Mouse (Mus musculus) MEL (cell line): ENCODE measurements around the gene C330007P06Rik. TPM values are rescaled to one million over a fixed set of nuclear protein-coding genes. Genes with fewer than 3 reads are reported as not detected.

Experiments
- DNase-seq: peaks from one replicate; pipeline ENCODE4 v3.0.0; 2011; ENCODE audit warnings: low read depth, low spot score
- H3K27ac ChIP-seq: 2 replicates; pipeline ENCODE4 v1.5.1; 2012; ENCODE audit warnings: low read depth, mild to moderate bottlenecking, control low read depth, low read length, moderate library complexity; ENCODE audit not compliant: control insufficient read depth
- H3K27me3 ChIP-seq, 2 experiments: fragments of 150-350 bp in 1 of 2; sonication (generic) in 1 of 2; 2 replicates each; pipeline ENCODE4 v1.6.1; 2012; ENCODE audit warnings: low read length in 2 of 2, mild to moderate bottlenecking in 2 of 2, improper control_type of control experiment in 1 of 2, moderate library complexity in 1 of 2; ENCODE audit not compliant: insufficient read depth in 2 of 2, control insufficient read depth in 1 of 2
- H3K36me3 ChIP-seq, 2 experiments: 2 replicates each; pipeline ENCODE4 v1.6.1; 2012 to 2014; ENCODE audit warnings: low read length in 2 of 2, improper control_type of control experiment in 1 of 2, inconsistent platforms in 1 of 2, mild to moderate bottlenecking in 1 of 2; ENCODE audit not compliant: insufficient read depth in 2 of 2, control insufficient read depth in 1 of 2
- H3K4me1 ChIP-seq, 2 experiments: fragments of 150-350 bp in 1 of 2; sonication (generic) in 1 of 2; 2 replicates each; pipeline ENCODE4 v1.6.1; 2012; ENCODE audit warnings: low read length in 2 of 2, improper control_type of control experiment in 1 of 2, mild to moderate bottlenecking in 1 of 2; ENCODE audit not compliant: insufficient read depth in 2 of 2, control insufficient read depth in 1 of 2
- H3K4me3 ChIP-seq, 2 experiments: fragments of 150-350 bp in 1 of 2; sonication (generic) in 1 of 2; 2 replicates each; pipeline ENCODE4 v1.5.1; 2012; ENCODE audit warnings: low read depth in 2 of 2, low read length in 2 of 2, mild to moderate bottlenecking in 2 of 2, moderate library complexity in 2 of 2, control low read depth in 1 of 2, improper control_type of control experiment in 1 of 2; ENCODE audit not compliant: control insufficient read depth in 1 of 2, insufficient read depth in 1 of 2
- H3K79me2 ChIP-seq: 2 replicates; pipeline ENCODE4 v1.6.1; 2012; ENCODE audit warnings: mild to moderate bottlenecking, low read length, moderate library complexity; ENCODE audit not compliant: control insufficient read depth, poor library complexity, insufficient read depth
- H3K9ac ChIP-seq: 2 replicates; pipeline ENCODE4 v1.6.1; 2012; ENCODE audit warnings: low read depth, mild to moderate bottlenecking, control low read depth, low read length, moderate library complexity; ENCODE audit not compliant: control insufficient read depth, poor library complexity, severe bottlenecking
- H3K9me3 ChIP-seq: fragments of 150-350 bp; sonication (generic); replicated peaks from 2 replicates; pipeline ENCODE4 v1.6.1; 2012; ENCODE audit warnings: mild to moderate bottlenecking, low read length, improper control_type of control experiment, moderate library complexity; ENCODE audit not compliant: insufficient read depth
- BHLHE40 ChIP-seq: IDR thresholded peaks from 2 replicates; pipeline ENCODE4 v1.6.1; 2012; ENCODE audit warnings: low read depth, mild to moderate bottlenecking, inconsistent platforms, low read length, improper control_type of control experiment, borderline replicate concordance
- CHD1 ChIP-seq: IDR thresholded peaks from 2 replicates; pipeline ENCODE4 v1.6.1; 2012; ENCODE audit warnings: low read depth, mild to moderate bottlenecking, inconsistent platforms, low read length, improper control_type of control experiment
- CHD2 ChIP-seq: IDR thresholded peaks from 2 replicates; pipeline ENCODE4 v1.6.1; 2011; ENCODE audit warnings: low read length, improper control_type of control experiment
- CTCF ChIP-seq, 3 experiments: IDR thresholded peaks in 2 of 3; conservative IDR thresholded peaks in 1 of 3; 2 replicates each; pipeline ENCODE4 v1.5.1; 2011 to 2012; ENCODE audit warnings: low read length in 3 of 3, low read depth in 2 of 3, mild to moderate bottlenecking in 2 of 3, improper control_type of control experiment in 1 of 3, inconsistent platforms in 1 of 3, mixed read lengths in 1 of 3, moderate library complexity in 1 of 3; ENCODE audit not compliant: control insufficient read depth in 1 of 3, insufficient read depth in 1 of 3, poor library complexity in 1 of 3, severe bottlenecking in 1 of 3
- E2F4 ChIP-seq: IDR thresholded peaks from 2 replicates; pipeline ENCODE4 v1.6.1; 2011; ENCODE audit warnings: low read depth, low read length, improper control_type of control experiment, borderline replicate concordance
- ELF1 ChIP-seq: IDR thresholded peaks from 2 replicates; pipeline ENCODE4 v1.6.1; 2014; ENCODE audit warnings: low read depth, mild to moderate bottlenecking, inconsistent platforms, low read length, improper control_type of control experiment, moderate library complexity
- EP300 ChIP-seq, 2 experiments: IDR thresholded peaks; 2 replicates each; pipeline ENCODE4 v1.6.1; 2011; ENCODE audit warnings: improper control_type of control experiment in 2 of 2, low read length in 2 of 2, low read depth in 1 of 2, mild to moderate bottlenecking in 1 of 2
- ETS1 ChIP-seq: IDR thresholded peaks from 2 replicates; pipeline ENCODE4 v1.6.1; 2012; ENCODE audit warnings: low read depth, mild to moderate bottlenecking, inconsistent platforms, low read length, improper control_type of control experiment, moderate library complexity
- GABPA ChIP-seq: IDR thresholded peaks from 2 replicates; pipeline ENCODE4 v1.6.1; 2012; ENCODE audit warnings: low read depth, mild to moderate bottlenecking, inconsistent platforms, low read length, improper control_type of control experiment, moderate library complexity
- GATA1 ChIP-seq: IDR thresholded peaks from 2 replicates; pipeline ENCODE4 v1.6.1; 2011; ENCODE audit warnings: low read depth, low read length, improper control_type of control experiment
- HCFC1 ChIP-seq: IDR thresholded peaks from 2 replicates; pipeline ENCODE4 v1.6.1; 2012; ENCODE audit warnings: low read depth, mild to moderate bottlenecking, inconsistent platforms, low read length, improper control_type of control experiment, moderate library complexity
- JUND ChIP-seq: IDR thresholded peaks from 2 replicates; pipeline ENCODE4 v1.6.1; 2011; ENCODE audit warnings: low read depth, mild to moderate bottlenecking, improper control_type of control experiment, low read length
- MAFK ChIP-seq: IDR thresholded peaks from 2 replicates; pipeline ENCODE4 v1.6.1; 2011; ENCODE audit warnings: low read depth, mild to moderate bottlenecking, low read length, improper control_type of control experiment, borderline replicate concordance
- MAX ChIP-seq: IDR thresholded peaks from 2 replicates; pipeline ENCODE4 v1.6.1; 2011; ENCODE audit warnings: low read length, improper control_type of control experiment
- MAZ ChIP-seq: IDR thresholded peaks from 2 replicates; pipeline ENCODE4 v1.6.1; 2012; ENCODE audit warnings: low read depth, mild to moderate bottlenecking, inconsistent platforms, low read length, improper control_type of control experiment
- MEF2A ChIP-seq: IDR thresholded peaks from 2 replicates; pipeline ENCODE4 v1.6.1; 2014; ENCODE audit warnings: low read depth, mild to moderate bottlenecking, inconsistent platforms, low read length, improper control_type of control experiment; ENCODE audit not compliant: poor library complexity, insufficient replicate concordance, severe bottlenecking; ENCODE audit errors: extremely low read depth
- MXI1 ChIP-seq: IDR thresholded peaks from 2 replicates; pipeline ENCODE4 v1.6.1; 2011; ENCODE audit warnings: mild to moderate bottlenecking, low read depth, low read length, improper control_type of control experiment
- MYB ChIP-seq: IDR thresholded peaks from 2 replicates; pipeline ENCODE4 v1.6.1; 2011; ENCODE audit warnings: mild to moderate bottlenecking, low read depth, low read length, improper control_type of control experiment
- MYC ChIP-seq: IDR thresholded peaks from 2 replicates; pipeline ENCODE4 v1.6.1; 2011; ENCODE audit warnings: low read depth, mild to moderate bottlenecking, low read length, improper control_type of control experiment, moderate library complexity
- NELFE ChIP-seq: IDR thresholded peaks from 2 replicates; pipeline ENCODE4 v1.6.1; 2011; ENCODE audit warnings: low read depth, low read length, improper control_type of control experiment
- NRF1 ChIP-seq: IDR thresholded peaks from 2 replicates; pipeline ENCODE4 v1.6.1; 2014; ENCODE audit warnings: low read depth, mild to moderate bottlenecking, inconsistent platforms, low read length, improper control_type of control experiment, moderate library complexity; ENCODE audit not compliant: poor library complexity, insufficient read depth, severe bottlenecking
- POLR2A ChIP-seq, 2 experiments: IDR thresholded peaks; 2 replicates each; pipeline ENCODE4 v1.6.1; 2011 to 2012; ENCODE audit warnings: low read length in 2 of 2, mild to moderate bottlenecking in 2 of 2, control low read depth in 1 of 2, improper control_type of control experiment in 1 of 2, low read depth in 1 of 2, moderate library complexity in 1 of 2; ENCODE audit not compliant: control insufficient read depth in 1 of 2, insufficient read depth in 1 of 2, poor library complexity in 1 of 2
- POLR2AphosphoS2 ChIP-seq: IDR thresholded peaks from 2 replicates; pipeline ENCODE4 v1.6.1; 2011; ENCODE audit warnings: low read length, improper control_type of control experiment
- POLR2AphosphoS5 ChIP-seq: IDR thresholded peaks from 2 replicates; pipeline ENCODE4 v1.6.1; 2012; ENCODE audit warnings: low read depth, borderline replicate concordance, mild to moderate bottlenecking, inconsistent platforms, low read length, moderate library complexity, mixed read lengths
- RAD21 ChIP-seq: IDR thresholded peaks from 2 replicates; pipeline ENCODE4 v1.6.1; 2011; ENCODE audit warnings: mild to moderate bottlenecking, low read depth, low read length, improper control_type of control experiment
- RCOR1 ChIP-seq: IDR thresholded peaks from 2 replicates; pipeline ENCODE4 v1.6.1; 2012; ENCODE audit warnings: low read depth, mild to moderate bottlenecking, inconsistent platforms, low read length, improper control_type of control experiment
- SIN3A ChIP-seq: IDR thresholded peaks from 2 replicates; pipeline ENCODE4 v1.6.1; 2012; ENCODE audit warnings: low read length, improper control_type of control experiment, inconsistent platforms
- SMC3 ChIP-seq: IDR thresholded peaks from 2 replicates; pipeline ENCODE4 v1.6.1; 2011; ENCODE audit warnings: low read depth, low read length, improper control_type of control experiment
- TBP ChIP-seq: IDR thresholded peaks from 2 replicates; pipeline ENCODE4 v1.8.0; 2011; ENCODE audit warnings: low read depth, low read length, improper control_type of control experiment
- UBTF ChIP-seq: IDR thresholded peaks from 2 replicates; pipeline ENCODE4 v1.6.1; 2012; ENCODE audit warnings: low read depth, mild to moderate bottlenecking, inconsistent platforms, low read length, improper control_type of control experiment, moderate library complexity, borderline replicate concordance; ENCODE audit not compliant: insufficient read depth
- USF1 ChIP-seq: IDR thresholded peaks from 2 replicates; pipeline ENCODE4 v1.6.1; 2014; ENCODE audit warnings: low read depth, mild to moderate bottlenecking, inconsistent platforms, low read length, improper control_type of control experiment, moderate library complexity
- USF2 ChIP-seq, 2 experiments: IDR thresholded peaks; 2 replicates each; pipeline ENCODE4 v1.6.1; 2011 to 2012; ENCODE audit warnings: improper control_type of control experiment in 2 of 2, low read length in 2 of 2, borderline replicate concordance in 1 of 2, inconsistent platforms in 1 of 2, low read depth in 1 of 2, mild to moderate bottlenecking in 1 of 2; ENCODE audit not compliant: insufficient read depth in 1 of 2
- ZC3H11A ChIP-seq: IDR thresholded peaks from 2 replicates; pipeline ENCODE4 v1.6.1; 2012; ENCODE audit warnings: low read depth, mild to moderate bottlenecking, inconsistent platforms, low read length, improper control_type of control experiment
- ZKSCAN1 ChIP-seq: IDR thresholded peaks from 2 replicates; pipeline ENCODE4 v1.6.1; 2012; ENCODE audit warnings: low read depth, mild to moderate bottlenecking, inconsistent platforms, low read length, improper control_type of control experiment, moderate library complexity
- ZMIZ1 ChIP-seq: IDR thresholded peaks from 2 replicates; pipeline ENCODE4 v1.6.1; 2012; ENCODE audit warnings: low read depth, mild to moderate bottlenecking, inconsistent platforms, low read length, improper control_type of control experiment, moderate library complexity
- ZNF384 ChIP-seq: IDR thresholded peaks from 2 replicates; pipeline ENCODE4 v1.6.1; 2012; ENCODE audit warnings: low read depth, mild to moderate bottlenecking, inconsistent platforms, low read length, improper control_type of control experiment
- polyA plus RNA-seq, 2 experiments: library from polyadenylated mRNA; stranded (reverse) in 1 of 2; unstranded in 1 of 2; fragments of >175 nt in 1 of 2; fragments of >200 nt in 1 of 2; gene quantifications; 2 replicates each; pipeline versions ENCODE4 v1.2.1 to v1.2.4; 2012; ENCODE audit warnings: low replicate concordance in 2 of 2, low read depth in 1 of 2; ENCODE audit not compliant: insufficient read length in 2 of 2, insufficient read depth in 1 of 2, missing spikeins in 1 of 2
- total RNA-seq: library from RNA; depleted of rRNA; stranded (reverse); fragments of 300-350 nt; gene quantifications from 2 replicates; pipeline ENCODE4 v1.2.3, GENCODE M21; 2012

The C330007P06Rik gene
- total and polyA plus RNA-seq, 3 experiments, result 15.1 to 17.1 TPM; not detected in 1

GRCm38 (mm10) chrX:36903115-36903768 is 29.3 kb upstream of the C330007P06Rik start:
- Histone ChIP-seq H3K9me3 (no peaks in the 10 kb centered on the region), H3K4me1 (peaks cover 3% of the 10 kb centered on the region in 2 experiments; a peak in 3 of 4 replicates), H3K79me2 (peaks cover 31% of the 10 kb centered on the region), H3K27me3 (no peaks in the 10 kb centered on the region), H3K36me3 (peaks cover 0 to 16% of the 10 kb centered on the region in 2 experiments; a peak in 2 of 4 replicates), H3K9ac (peak overlapping the region; percentile 100), H3K27ac (peak overlapping the region; percentile 87), H3K4me3 (peak overlapping the region; percentile 78 to 87)
- DNase-seq, result peak; percentile 92
- TF ChIP-seq MYB (no peak), ZC3H11A (no peak), MAX (peak; percentile 83), CHD1 (no peak), POLR2AphosphoS2 (peak; percentile 91), UBTF (no peak), USF2 (IDR thresholded peaks at IDR 0.05; ENCODE audit: borderline replicate concordance in 1 of 2, insufficient read depth in 1 of 2, low read depth in 1 of 2, low read length in 2 of 2) (no peak), RAD21 (no peak), SMC3 (no peak), POLR2AphosphoS5 (no peak), HCFC1 (peak; percentile 82), ZKSCAN1 (no peak), GABPA (no peak), ZNF384 (no peak; the same call in 1 of the 2 replicates), MXI1 (peak; percentile 68), MYC (peak; percentile 83), ZMIZ1 (peak; percentile 91), GATA1 (no peak), MAZ (no peak), CTCF (IDR thresholded peaks at IDR 0.05 in 2 of 3, conservative IDR thresholded peaks at IDR 0.05 in 1 of 3; ENCODE audit: control insufficient read depth in 1 of 3, insufficient read depth in 1 of 3, low read depth in 2 of 3, low read length in 3 of 3, poor library complexity in 1 of 3, severe bottlenecking in 1 of 3) (no peak), POLR2A (IDR thresholded peaks at IDR 0.05; ENCODE audit: control insufficient read depth in 1 of 2, insufficient read depth in 1 of 2, low read depth in 1 of 2, low read length in 2 of 2, poor library complexity in 1 of 2) (peak; percentile 80 to 97), SIN3A (peak; percentile 55), E2F4 (no peak), ELF1 (peak; percentile 15; the same call in 1 of the 2 replicates), NRF1 (peak; percentile 78), MAFK (no peak), MEF2A (no peak), JUND (no peak), NELFE (peak; percentile 95), CHD2 (peak; percentile 97), TBP (peak; percentile 92), BHLHE40 (no peak), ETS1 (peak; percentile 26; the same call in 1 of the 2 replicates), RCOR1 (no peak), USF1 (no peak), EP300 (IDR thresholded peaks at IDR 0.05; ENCODE audit: low read depth in 1 of 2, low read length in 2 of 2) (no peak)
